Mouse (Mus musculus): Measurements from ENCODE around the gene Vmn1r62.
"Not testable (repeated sequence)": the region's sequence is repeated elsewhere in the genome, so short reads cannot be mapped to it uniquely, and the experiment has no call there.

Vmn1r62 gene

GRCm38 (mm10) chr7:5673331-5673730 lies at the start of gene Vmn1r62:
Gene Vmn1r62, plus strand, starts transcription at chr7:5673631.
- not testable (repeated sequence) for DNase-seq (ENCODE audit: low spot score)

Data from embryo, embryonic 10 days (tissue).